Mouse (Mus musculus) thymus, postnatal 36 days (tissue): Measurements from ENCODE around the gene Heatr3.
"Not testable (repeated sequence)": the region's sequence is repeated elsewhere in the genome, so short reads cannot be mapped to it uniquely, and the experiment has no call there.

ENCODE experiments used
- DNase-seq, 2 experiments: peaks; one replicate each; pipeline ENCODE4 v3.0.0; 2022; ENCODE audit warnings: mixed read lengths in 2 of 2

Gene Heatr3

DNA sequence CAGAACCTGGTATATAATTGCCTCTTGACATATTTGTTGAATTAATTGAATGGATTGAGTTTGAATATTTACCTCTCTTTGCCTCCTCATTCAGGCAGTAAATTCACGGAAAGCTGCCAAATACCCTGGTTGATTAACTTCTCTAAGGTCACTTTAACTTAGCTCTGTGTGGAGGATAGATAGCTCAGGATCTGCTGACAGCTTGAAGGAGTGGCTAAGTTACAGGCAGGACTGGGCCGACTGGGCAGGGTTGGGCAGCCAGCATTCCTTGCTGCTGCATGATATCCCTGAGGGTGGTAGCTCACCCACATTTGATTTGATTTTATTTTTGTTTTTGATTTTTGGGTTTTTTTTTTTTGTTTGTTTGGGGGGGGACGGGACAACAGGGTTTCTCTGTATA is 59.7 kb downstream of the Heatr3 start:
- DNase-seq: no peak

DNA sequence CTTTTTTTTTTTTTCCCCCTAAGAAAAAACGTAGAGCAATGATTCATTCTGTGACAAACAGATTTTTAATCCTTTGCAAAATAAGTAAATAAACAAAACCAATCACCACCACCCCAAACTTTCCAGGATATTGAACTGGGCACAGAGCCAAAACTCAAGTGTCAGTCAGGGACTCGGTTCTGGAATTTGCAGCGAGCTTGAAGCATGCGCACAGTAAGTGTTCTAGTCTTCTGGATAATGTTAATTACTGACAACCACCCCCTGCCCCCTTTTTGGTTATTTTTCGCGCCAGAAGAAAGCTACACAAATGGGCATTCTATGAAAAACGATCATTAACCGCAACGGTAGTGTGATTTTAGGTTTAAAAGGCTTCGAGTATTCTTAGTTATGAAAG is 60.9 kb downstream of the Heatr3 start:
- no peak for DNase-seq

DNA sequence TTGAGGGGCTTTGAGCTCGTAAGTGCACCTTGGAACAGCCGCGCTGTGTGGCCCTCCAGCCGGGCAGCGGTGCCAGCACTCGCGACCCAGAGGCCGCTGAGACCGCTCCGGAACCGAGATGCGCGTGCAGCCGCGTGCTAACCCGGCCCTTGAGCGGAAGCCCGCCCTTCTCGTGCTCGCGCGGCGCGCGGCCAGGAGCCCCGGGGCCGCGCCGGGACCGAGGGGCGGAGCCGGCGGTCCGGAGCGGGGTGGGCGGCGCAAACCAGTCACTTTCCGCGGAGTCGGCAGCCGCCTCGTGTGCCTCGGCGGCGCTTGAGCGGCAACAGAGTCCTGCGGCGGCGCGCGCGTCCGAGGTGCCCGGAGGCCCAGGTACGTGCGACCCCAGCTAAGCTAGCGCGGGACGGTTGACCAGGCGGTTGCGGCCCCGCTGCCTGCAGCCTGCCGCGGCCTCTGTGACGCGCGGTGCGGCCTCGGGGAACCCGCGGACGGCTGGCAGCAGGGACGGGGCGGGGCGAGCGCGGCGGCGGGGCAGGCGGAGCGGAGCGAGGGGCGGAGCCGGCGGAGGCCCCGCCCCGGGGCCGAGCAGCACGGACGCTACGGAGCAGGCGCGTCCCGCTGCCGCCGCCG is 61.4 kb downstream of the Heatr3 start, which contains the start of gene Tent4b:
Tent4b (plus strand) TSS at position 269 of the 627 bp plus-strand sequence.
- DNase-seq: peak; percentile 93 to 95

DNA sequence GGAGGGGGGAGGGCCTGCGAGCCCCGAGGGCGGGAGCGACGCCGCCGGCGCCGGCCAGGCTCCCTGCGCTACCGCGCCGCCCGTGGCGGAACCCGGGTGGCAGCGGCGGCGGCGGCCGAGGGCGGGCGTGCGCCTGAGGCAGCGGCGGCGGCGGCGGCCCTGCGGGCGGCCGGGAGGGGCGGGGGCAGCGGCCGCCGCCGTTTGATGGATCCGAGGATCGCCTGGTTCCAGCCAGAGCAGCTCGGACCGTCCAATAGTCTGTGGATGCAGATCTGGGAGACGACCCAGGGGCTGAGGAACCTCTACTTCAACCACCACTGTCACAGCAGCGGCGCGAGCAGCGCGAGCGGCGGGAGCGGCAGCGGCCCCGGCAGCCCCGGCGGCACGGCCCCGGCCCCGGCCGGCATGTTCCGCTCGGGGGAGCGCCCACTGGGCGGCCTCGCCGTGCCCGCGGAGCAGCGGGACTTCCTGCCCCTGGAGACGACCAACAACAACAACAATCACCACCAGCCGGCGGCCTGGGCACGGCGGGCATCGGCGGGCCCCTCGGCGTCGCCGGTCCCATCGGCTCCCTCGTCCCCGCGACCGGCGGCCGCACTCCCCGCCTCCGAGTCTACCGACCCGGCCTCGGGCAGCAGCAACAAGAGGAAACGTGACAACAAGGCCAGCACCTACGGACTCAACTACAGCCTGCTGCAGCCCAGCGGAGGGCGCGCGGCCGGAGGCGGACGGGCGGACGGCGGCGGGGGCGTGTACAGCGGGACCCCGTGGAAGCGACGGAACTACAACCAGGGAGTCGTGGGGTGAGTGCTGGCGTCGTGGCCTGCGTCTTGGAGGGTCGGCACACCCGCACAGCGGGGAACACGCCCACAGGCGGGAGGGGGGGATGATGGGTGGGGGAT is 62.3 kb downstream of the Heatr3 start:
- DNase-seq: peak; percentile 49 to 65

DNA sequence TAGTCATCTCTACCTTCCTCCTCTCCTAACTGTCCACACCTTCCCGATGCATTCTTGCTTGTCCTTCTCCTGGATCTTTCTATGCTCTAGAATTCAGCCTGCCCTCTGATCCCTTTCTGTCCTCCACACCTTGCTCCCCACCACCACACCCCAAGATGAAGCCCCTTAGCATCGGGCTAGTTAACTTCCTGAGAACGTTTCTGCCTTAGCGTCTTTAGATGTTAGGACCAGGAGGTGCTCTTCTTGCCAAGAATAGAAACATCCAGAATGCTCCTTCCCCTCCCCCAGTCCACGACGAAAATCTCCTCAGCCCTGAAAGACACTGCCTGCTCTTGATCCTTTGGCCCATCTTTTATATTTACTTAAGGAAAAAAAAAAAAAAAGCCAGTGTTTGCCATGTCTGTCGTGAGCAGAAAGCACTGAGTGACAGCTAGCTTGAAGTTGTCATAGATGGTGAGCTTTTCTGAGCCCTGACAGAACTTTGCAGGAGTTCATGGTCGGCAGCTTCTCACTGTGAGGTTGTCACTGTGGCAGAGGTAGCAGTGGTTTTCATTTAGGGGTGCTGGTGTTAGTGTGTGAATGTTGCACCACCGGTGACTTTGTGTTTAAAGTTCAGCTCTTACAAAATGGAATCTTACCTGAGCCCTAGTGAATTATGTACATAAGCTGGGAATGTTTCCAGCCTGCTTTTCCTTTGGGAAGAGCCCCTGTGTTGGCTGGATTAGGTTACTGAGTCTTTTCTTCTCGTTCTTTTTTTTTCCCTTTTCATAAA is 63.3 kb downstream of the Heatr3 start:
- DNase-seq: peak in 1 of 2 experiments; percentile 12

GRCm38 (mm10) chr8:88201641-88202040 is 64.0 kb downstream of the Heatr3 start:
- no peak for DNase-seq

DNA sequence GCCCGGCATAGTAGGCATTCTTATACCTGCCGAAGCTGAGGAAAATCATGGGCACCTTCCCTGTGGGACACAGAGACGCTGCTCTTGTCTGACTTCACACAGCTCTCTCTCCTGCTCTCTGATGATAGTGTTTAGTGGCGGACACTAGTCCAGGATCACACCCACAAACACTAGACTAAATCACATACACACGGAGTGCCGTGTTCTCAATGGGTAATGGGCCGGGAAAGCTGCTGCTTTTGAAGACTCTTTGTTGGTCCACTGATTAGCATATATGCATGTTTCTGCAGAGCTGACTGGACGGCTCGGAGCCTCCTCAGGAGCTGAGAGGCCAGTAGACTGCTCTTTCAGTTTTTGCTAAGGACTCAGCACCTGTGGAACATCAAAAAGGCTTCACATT is 68.4 kb downstream of the Heatr3 start:
- DNase-seq: no peak

DNA sequence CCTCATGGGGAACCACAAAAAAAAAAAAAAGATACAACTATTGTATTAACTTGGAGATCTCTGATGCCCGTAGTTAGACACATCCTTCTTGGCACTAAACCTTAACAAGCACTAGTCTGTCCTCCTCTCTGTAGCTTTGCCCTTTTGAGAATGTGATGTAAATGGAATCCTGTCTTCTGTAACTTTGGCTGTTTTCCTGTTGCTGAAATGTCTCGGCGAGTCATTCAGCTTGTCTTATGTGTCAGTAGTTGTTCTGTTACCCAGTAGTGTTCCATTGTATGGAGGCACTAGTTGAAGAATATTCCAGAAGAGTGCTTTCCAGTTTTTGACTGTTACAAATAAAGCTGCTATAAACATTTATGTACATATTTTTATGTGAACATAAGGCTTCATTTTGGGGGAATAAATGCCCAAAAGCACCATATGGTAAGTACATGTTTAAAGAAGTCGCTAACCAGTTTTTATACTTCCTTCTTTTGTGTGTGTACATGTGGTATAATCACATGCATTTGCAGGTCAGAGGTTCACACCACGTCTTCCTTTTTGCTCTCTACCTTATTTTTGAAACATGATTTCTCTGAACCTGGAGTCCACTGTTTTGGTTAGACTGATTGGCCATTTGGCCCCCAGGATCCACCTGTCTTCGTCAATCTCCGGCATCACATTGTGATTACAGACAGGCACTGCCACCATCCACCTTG is 69.6 kb downstream of the Heatr3 start:
- no peak for DNase-seq

DNA sequence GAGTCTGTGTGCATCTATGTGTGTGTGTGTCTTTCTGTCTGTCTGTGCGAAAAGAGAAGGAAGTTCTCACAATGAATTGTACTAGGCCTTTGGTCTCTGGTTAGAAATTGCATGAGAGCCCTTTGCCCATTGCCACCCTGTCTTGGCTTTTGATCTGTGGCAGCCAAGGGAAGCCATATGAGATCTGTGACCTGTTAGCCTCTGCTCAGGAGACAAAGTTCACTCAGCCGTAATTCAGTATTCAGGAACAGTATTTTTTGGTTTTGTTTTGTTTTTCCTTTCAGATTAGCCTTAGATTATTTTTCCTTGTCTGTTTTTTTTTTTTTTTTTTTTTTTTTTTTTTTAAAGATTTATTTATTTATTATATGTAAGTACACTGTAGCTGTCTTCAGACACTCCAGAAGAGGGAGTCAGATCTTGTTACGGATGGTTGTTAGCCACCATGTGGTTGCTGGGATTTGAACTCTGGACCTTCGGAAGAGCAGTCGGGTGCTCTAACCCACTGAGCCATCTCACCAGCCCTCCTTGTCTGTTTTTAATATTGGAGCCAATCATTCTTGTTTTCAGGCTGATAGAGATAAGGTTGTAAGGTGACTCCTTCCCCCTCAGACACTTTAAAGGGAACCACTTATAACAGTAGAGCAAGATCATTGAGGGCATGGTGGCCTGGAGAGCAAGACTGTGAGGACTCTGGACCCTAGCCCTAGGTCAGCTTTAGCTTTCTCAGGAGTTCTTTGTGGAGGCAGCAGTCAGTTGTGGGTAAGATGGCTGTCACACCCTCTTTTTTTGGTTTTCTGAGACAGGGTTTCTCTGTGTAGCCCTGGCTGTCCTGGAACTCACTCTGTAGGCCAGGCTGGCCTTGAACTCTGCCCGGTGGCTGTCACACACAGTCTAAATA is 72.5 kb downstream of the Heatr3 start:
- DNase-seq: not testable (repeated sequence)

DNA sequence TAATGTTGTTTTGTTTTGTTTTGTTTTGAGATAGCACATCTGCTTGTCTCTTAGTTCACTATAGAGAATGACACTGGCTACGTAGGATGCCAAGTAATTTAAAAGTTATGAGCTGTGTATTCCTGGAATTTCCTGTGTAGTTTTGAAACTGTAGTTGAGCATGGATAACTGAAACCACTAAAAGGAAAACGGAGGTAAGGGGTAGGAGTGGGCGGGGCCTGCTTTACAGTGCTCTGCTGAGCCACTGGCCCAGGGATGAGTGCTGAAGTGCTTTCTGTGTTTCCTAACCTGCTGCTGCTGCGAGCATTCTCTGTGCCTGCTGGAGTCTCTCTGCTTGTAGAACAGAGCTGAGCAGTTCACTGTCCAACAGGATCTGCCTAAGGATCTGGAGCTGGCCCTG is 83.7 kb downstream of the Heatr3 start:
- DNase-seq: peak in 1 of 2 experiments; percentile 26
